Mouse (Mus musculus) liver, postnatal 0 days (tissue): ENCODE measurements around the gene Ndrg3. TPM values are rescaled to one million over a fixed set of nuclear protein-coding genes. Genes with fewer than 3 reads are reported as not detected.
"Not testable (repeated sequence)": the region's sequence is repeated elsewhere in the genome, so short reads cannot be mapped to it uniquely, and the experiment has no call there.

Experiments used
- ATAC-seq: fragments of 200-750 bp; cut with Nextera tagmentation; 2 replicates; pipeline ENCODE4 v1.8.0; 2017; ENCODE audit warnings: mild to moderate bottlenecking, moderate library complexity
- DNase-seq: peaks from one replicate; pipeline ENCODE4 v3.0.0-alpha.2; 2016
- H3K27ac ChIP-seq: fragments of 300-500 bp; sonication (generic); 2 replicates; pipeline ENCODE4 v1.5.1; 2014; ENCODE audit warnings: antibody characterized with exemption, moderate library complexity, mild to moderate bottlenecking, low read depth
- H3K27me3 ChIP-seq: fragments of 300-500 bp; sonication (generic); 2 replicates; pipeline ENCODE4 v1.6.1; 2014; ENCODE audit warnings: low read length, control low read depth, mixed read lengths; ENCODE audit not compliant: insufficient read depth
- H3K36me3 ChIP-seq: fragments of 300-500 bp; sonication (generic); replicated peaks from 2 replicates; pipeline ENCODE4 v1.6.1; 2014; ENCODE audit warnings: mild to moderate bottlenecking, control low read depth, low read length, moderate library complexity, mixed read lengths; ENCODE audit not compliant: insufficient read depth
- H3K4me1 ChIP-seq: fragments of 300-500 bp; sonication (generic); 2 replicates; pipeline ENCODE4 v1.6.1; 2014; ENCODE audit warnings: antibody characterized with exemption, mild to moderate bottlenecking, control low read depth; ENCODE audit not compliant: insufficient read depth
- H3K4me2 ChIP-seq: fragments of 300-500 bp; sonication (generic); 2 replicates; pipeline ENCODE4 v1.6.1; 2014; ENCODE audit warnings: low read depth, mild to moderate bottlenecking, low read length, moderate library complexity, mixed read lengths
- H3K4me3 ChIP-seq: fragments of 300-500 bp; sonication (generic); 2 replicates; pipeline ENCODE4 v1.5.1; 2014; ENCODE audit warnings: low read depth, low read length
- H3K9ac ChIP-seq: fragments of 300-500 bp; sonication (generic); replicated peaks from 2 replicates; pipeline ENCODE4 v1.6.1; 2014; ENCODE audit warnings: mild to moderate bottlenecking, moderate library complexity
- H3K9me3 ChIP-seq: fragments of 300-500 bp; sonication (generic); 2 replicates; pipeline ENCODE4 v1.6.1; 2016; ENCODE audit warnings: mild to moderate bottlenecking, control low read depth, low read length, mixed read lengths
- CTCF ChIP-seq: sonication (generic); IDR thresholded peaks from 2 replicates; pipeline ENCODE4 v1.5.1; 2016; ENCODE audit warnings: antibody characterized with exemption, low read depth
- EP300 ChIP-seq: IDR thresholded peaks from 2 replicates; pipeline ENCODE4 v1.6.1; 2016; ENCODE audit warnings: antibody characterized with exemption, low read depth, mild to moderate bottlenecking
- WGBS: fragments of 180-500 bp; shearing (Covaris S2); extraction: QIAGEN DNeasy Blood & Tissue Kit; methylation state at CpG from one replicate; pipeline ENCODE4 v1.1.7; 2014; ENCODE audit not compliant: insufficient replicate concordance; 5-methylcytosine and 5-hydroxymethylcytosine counted together
- polyA plus RNA-seq: library from polyadenylated mRNA; unstranded; fragments of >200 nt; fragmentation: Nextera tagmentation; extraction: Ambion mirVana; gene quantifications from 2 replicates; pipeline ENCODE4 v1.2.1, GENCODE M21; 2015

Ndrg3 gene
- polyA plus RNA-seq, 1 experiment from 2014 or later, result 11.3 TPM

- no peak overlapping the region for H3K27ac ChIP-seq
- TF ChIP-seq EP300 (peak; percentile 70), CTCF (0 out of 2 replicates have a peak, but pooled peaks have one; percentile 15)
- no peak overlapping the region for H3K4me3 ChIP-seq
- no peak overlapping the region for H3K4me2 ChIP-seq
- peaks cover 16% of the 10 kb centered on the region for H3K4me1 ChIP-seq
- no peaks in the 10 kb centered on the region for H3K9me3 ChIP-seq
- peak; percentile 83 for ATAC-seq
- H3K36me3 ChIP-seq, result no peaks in the 10 kb centered on the region
- H3K27me3 ChIP-seq, result no peaks in the 10 kb centered on the region
- no peak overlapping the region for H3K9ac ChIP-seq
- DNase-seq, result no peak
- WGBS, result 55% methylated on average over 7 of the region's 7 CpGs
Observed at GRCm38 (mm10) chr2:156956306-156956705, 35.5 kb downstream of the Ndrg3 start.

GRCm38 (mm10) chr2:156954463-156954862 lies 37.4 kb downstream of the Ndrg3 start:
- Histone ChIP-seq H3K36me3 (no peaks in the 10 kb centered on the region), H3K4me2 (no peak overlapping the region), H3K9me3 (no peaks in the 10 kb centered on the region), H3K9ac (no peak overlapping the region), H3K27me3 (no peaks in the 10 kb centered on the region), H3K27ac (no peak overlapping the region), H3K4me1 (peaks cover 11% of the 10 kb centered on the region; the same call in 1 of the 2 replicates), H3K4me3 (no peak overlapping the region)
- DNase-seq (no peak), ATAC-seq (no peak)
- TF ChIP-seq CTCF (no peak), EP300 (no peak)
- whole genome bisulfite sequencing, result 92% methylated on average over 5 of the region's 5 CpGs

- Histone ChIP-seq H3K27ac (0 out of 2 replicates have a peak overlapping the region, but pooled peaks have one; percentile 35), H3K4me3 (no peak overlapping the region), H3K27me3 (no peaks in the 10 kb centered on the region), H3K9me3 (no peaks in the 10 kb centered on the region), H3K4me2 (no peak overlapping the region), H3K4me1 (peaks cover 2% of the 10 kb centered on the region; the same call in 1 of the 2 replicates), H3K9ac (no peak overlapping the region), H3K36me3 (peaks cover 11% of the 10 kb centered on the region; the same call in 1 of the 2 replicates)
- TF ChIP-seq EP300, result no peak
- TF ChIP-seq CTCF, result no peak
- DNase-seq, result no peak
- peak; percentile 97 for ATAC-seq
- WGBS, result 73% methylated on average over 10 of the region's 10 CpGs
Observed at GRCm38 (mm10) chr2:156951301-156952094, 40.4 kb downstream of the Ndrg3 start.

- WGBS, result 91% methylated on average over 3 of the region's 3 CpGs
- DNase-seq (no peak), ATAC-seq (no peak)
- H3K4me2 ChIP-seq, result no peak overlapping the region
- no peaks in the 10 kb centered on the region for H3K4me1 ChIP-seq
- peaks cover 11% of the 10 kb centered on the region for H3K36me3 ChIP-seq
- no peak overlapping the region for H3K9ac ChIP-seq
- no peaks in the 10 kb centered on the region for H3K27me3 ChIP-seq
- H3K9me3 ChIP-seq, result no peaks in the 10 kb centered on the region
- no peak overlapping the region for H3K4me3 ChIP-seq
- TF ChIP-seq EP300, result no peak
- TF ChIP-seq CTCF, result no peak
- H3K27ac ChIP-seq, result 0 out of 2 replicates have a peak overlapping the region, but pooled peaks have one; percentile 25
Observed at GRCm38 (mm10) chr2:156950816-156951215, 41.0 kb downstream of the Ndrg3 start.

GRCm38 (mm10) chr2:156941523-156941922 lies 50.3 kb downstream of the Ndrg3 start:
- H3K36me3 ChIP-seq, result peaks cover 11% of the 10 kb centered on the region
- not testable (repeated sequence) for H3K9me3 ChIP-seq, DNase-seq, H3K9ac ChIP-seq, H3K4me3 ChIP-seq, H3K4me1 ChIP-seq, H3K27me3 ChIP-seq, H3K27ac ChIP-seq, ATAC-seq, H3K4me2 ChIP-seq
- WGBS, result 88% methylated on average over 9 of the region's 9 CpGs

- not testable (repeated sequence) for H3K27ac ChIP-seq, ATAC-seq, H3K4me3 ChIP-seq, DNase-seq, H3K4me1 ChIP-seq, H3K36me3 ChIP-seq, H3K27me3 ChIP-seq, H3K9ac ChIP-seq, H3K4me2 ChIP-seq, H3K9me3 ChIP-seq
- WGBS, result 87% methylated on average over 6 of the region's 6 CpGs
Observed at GRCm38 (mm10) chr2:156939926-156940325, 51.9 kb downstream of the Ndrg3 start.
